Mouse (Mus musculus): Measurements from ENCODE around the gene Fam186b.
A peak's percentile ranks its signal among the peaks of the same experiment; 100 is the strongest.
"Not testable (repeated sequence)": the region's sequence is repeated elsewhere in the genome, so short reads cannot be mapped to it uniquely, and the experiment has no call there.

Fam186b gene

GRCm38 (mm10) chr15:99259167-99259729 is 36.4 kb downstream of the Fam186b start:
- DNase-seq, result no peak

- DNase-seq, result no peak
Measured at GRCm38 (mm10) chr15:99255241-99255749, 40.4 kb downstream of the Fam186b start.

GRCm38 (mm10) chr15:99254477-99255005 is 41.1 kb downstream of the Fam186b start:
- no peak for DNase-seq

- DNase-seq, result no peak
Measured at GRCm38 (mm10) chr15:99253772-99254171, 41.9 kb downstream of the Fam186b start.

- not testable (repeated sequence) for DNase-seq
Measured at GRCm38 (mm10) chr15:99253175-99253479, 42.6 kb downstream of the Fam186b start.

- DNase-seq, result peak in 1 of 2 experiments; percentile 12
Measured at GRCm38 (mm10) chr15:99252381-99253174, 43.1 kb downstream of the Fam186b start.

GRCm38 (mm10) chr15:99251626-99252380 is 43.9 kb downstream of the Fam186b start, which contains the start of gene Mcrs1:
Gene Mcrs1 (minus strand): TSS chr15:99251961.
- peak; percentile 91 to 92 for DNase-seq

GRCm38 (mm10) chr15:99251111-99251510 is 44.6 kb downstream of the Fam186b start:
- DNase-seq, result peak in 1 of 2 experiments; percentile 18

GRCm38 (mm10) chr15:99249938-99250337 is 45.8 kb downstream of the Fam186b start:
- DNase-seq, result no peak

GRCm38 (mm10) chr15:99248972-99249371 is 46.7 kb downstream of the Fam186b start:
- no peak for DNase-seq

- DNase-seq, result not testable (repeated sequence)
Measured at GRCm38 (mm10) chr15:99246736-99247135, 49.0 kb downstream of the Fam186b start.

- no peak for DNase-seq
Measured at GRCm38 (mm10) chr15:99242045-99242444, 53.6 kb downstream of the Fam186b start.

GRCm38 (mm10) chr15:99241249-99241648 is 54.4 kb downstream of the Fam186b start:
- no peak for DNase-seq

- DNase-seq, result no peak
Measured at GRCm38 (mm10) chr15:99240129-99240528, 55.6 kb downstream of the Fam186b start.

GRCm38 (mm10) chr15:99238006-99238405 is 57.7 kb downstream of the Fam186b start:
- DNase-seq, result no peak

- DNase-seq, result no peak
Measured at GRCm38 (mm10) chr15:99234326-99235010, 61.2 kb downstream of the Fam186b start.

- DNase-seq, result no peak
Measured at GRCm38 (mm10) chr15:99233719-99234118, 62.0 kb downstream of the Fam186b start.

GRCm38 (mm10) chr15:99231998-99232397 is 63.7 kb downstream of the Fam186b start:
- no peak for DNase-seq

- no peak for DNase-seq
Measured at GRCm38 (mm10) chr15:99226090-99226489, 69.6 kb downstream of the Fam186b start.

GRCm38 (mm10) chr15:99225081-99225810 is 70.4 kb downstream of the Fam186b start:
- DNase-seq, result no peak

GRCm38 (mm10) chr15:99224208-99224911 is 71.3 kb downstream of the Fam186b start, which contains the start of gene Kcnh3:
Gene Kcnh3 (plus strand): TSS chr15:99224861.
- peak; percentile 36 to 50 for DNase-seq

Measured in spleen, adult 18-20 months (tissue).